Mouse (Mus musculus): ENCODE results near the gene Kcnab1.

Kcnab1 gene

GRCm38 (mm10) chr3:65108945-65109921, at the start of gene Kcnab1:
Gene Kcnab1, plus strand, starts transcription at chr3:65109384.
- no peak for DNase-seq

- no peak for DNase-seq
These were observed 20.9 kb upstream of the Kcnab1 start for GRCm38 (mm10) chr3:65088295-65088694.

- no peak for DNase-seq
These were observed 5.1 kb upstream of the Kcnab1 start for GRCm38 (mm10) chr3:65104117-65104516.

- no peak for DNase-seq
These were observed 1.0 kb downstream of the Kcnab1 start for GRCm38 (mm10) chr3:65110190-65110589.

- DNase-seq = no peak
These were observed 2.0 kb downstream of the Kcnab1 start for GRCm38 (mm10) chr3:65111176-65111575.

GRCm38 (mm10) chr3:65115164-65115563, 6.0 kb downstream of the Kcnab1 start:
- DNase-seq = no peak

- no peak for DNase-seq
These were observed 7.8 kb downstream of the Kcnab1 start for GRCm38 (mm10) chr3:65116958-65117357.

GRCm38 (mm10) chr3:65117365-65117764, 8.2 kb downstream of the Kcnab1 start:
- no peak for DNase-seq

- no peak for DNase-seq
These were observed 15.8 kb downstream of the Kcnab1 start for GRCm38 (mm10) chr3:65124975-65125374.

- no peak for DNase-seq
These were observed 20.4 kb downstream of the Kcnab1 start for GRCm38 (mm10) chr3:65129625-65130024.

- DNase-seq = no peak
These were observed 25.7 kb downstream of the Kcnab1 start for GRCm38 (mm10) chr3:65134931-65135330.

GRCm38 (mm10) chr3:65136897-65137296, 27.7 kb downstream of the Kcnab1 start:
- no peak for DNase-seq

- DNase-seq = no peak
These were observed 29.6 kb downstream of the Kcnab1 start for GRCm38 (mm10) chr3:65138739-65139138.

GRCm38 (mm10) chr3:65145152-65145551, 36.0 kb downstream of the Kcnab1 start:
- DNase-seq = no peak

GRCm38 (mm10) chr3:65151808-65152207, 42.6 kb downstream of the Kcnab1 start:
- DNase-seq = no peak

GRCm38 (mm10) chr3:65172964-65173363, 63.8 kb downstream of the Kcnab1 start:
- no peak for DNase-seq

GRCm38 (mm10) chr3:65174564-65174963, 65.4 kb downstream of the Kcnab1 start:
- no peak for DNase-seq

GRCm38 (mm10) chr3:65175819-65176218, 66.6 kb downstream of the Kcnab1 start:
- no peak for DNase-seq

GRCm38 (mm10) chr3:65176846-65177245, 67.7 kb downstream of the Kcnab1 start:
- DNase-seq = no peak

- no peak for DNase-seq
These were observed 78.9 kb downstream of the Kcnab1 start for GRCm38 (mm10) chr3:65187833-65188698.

GRCm38 (mm10) chr3:65200611-65201010, 91.4 kb downstream of the Kcnab1 start:
- DNase-seq = no peak

- no peak for DNase-seq
These were observed 94.4 kb downstream of the Kcnab1 start for GRCm38 (mm10) chr3:65203361-65204117.
